Mouse (Mus musculus): ENCODE measurements around the gene Wdr70.
"Not testable (repeated sequence)": the region's sequence is repeated elsewhere in the genome, so short reads cannot be mapped to it uniquely, and the experiment has no call there.

Wdr70 gene

GRCm38 (mm10) chr15:8098774-8099749, at the start of gene Wdr70:
Wdr70 (minus strand) TSS chr15:8099209.
- peak; percentile 95 to 99 for DNase-seq (ENCODE audit: inconsistent age in 2 of 2, low spot score in 1 of 2)

DNA sequence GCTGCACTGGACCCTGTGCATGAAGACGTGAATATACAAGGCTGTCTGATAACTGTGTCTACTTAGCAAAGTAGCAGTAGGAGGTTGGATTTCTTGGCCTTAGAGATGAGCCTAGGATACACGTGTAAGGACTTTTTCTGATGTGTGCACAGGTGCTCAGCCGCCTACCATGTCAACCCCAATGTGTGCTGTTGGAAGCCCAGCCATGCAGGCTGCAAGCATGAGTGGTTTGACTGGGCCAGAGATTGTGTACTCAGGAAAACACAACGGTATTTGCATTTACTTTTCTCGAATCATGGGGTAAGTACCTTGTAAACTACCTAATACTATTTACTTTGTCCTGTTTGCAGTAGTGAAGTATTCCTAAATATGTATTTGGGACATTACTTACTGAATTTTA, 36.6 kb upstream of the Wdr70 start:
- DNase-seq (ENCODE audit: inconsistent age in 2 of 2, low spot score in 1 of 2) = no peak

GRCm38 (mm10) chr15:8131761-8132160, 32.8 kb upstream of the Wdr70 start:
- DNase-seq (ENCODE audit: inconsistent age in 2 of 2, low spot score in 1 of 2) = no peak

- no peak for DNase-seq (ENCODE audit: inconsistent age in 2 of 2, low spot score in 1 of 2)
Measured at GRCm38 (mm10) chr15:8131268-8131667, 32.3 kb upstream of the Wdr70 start.

- DNase-seq (ENCODE audit: inconsistent age in 2 of 2, low spot score in 1 of 2) = no peak
Measured at GRCm38 (mm10) chr15:8129281-8129680, 30.3 kb upstream of the Wdr70 start.

DNA sequence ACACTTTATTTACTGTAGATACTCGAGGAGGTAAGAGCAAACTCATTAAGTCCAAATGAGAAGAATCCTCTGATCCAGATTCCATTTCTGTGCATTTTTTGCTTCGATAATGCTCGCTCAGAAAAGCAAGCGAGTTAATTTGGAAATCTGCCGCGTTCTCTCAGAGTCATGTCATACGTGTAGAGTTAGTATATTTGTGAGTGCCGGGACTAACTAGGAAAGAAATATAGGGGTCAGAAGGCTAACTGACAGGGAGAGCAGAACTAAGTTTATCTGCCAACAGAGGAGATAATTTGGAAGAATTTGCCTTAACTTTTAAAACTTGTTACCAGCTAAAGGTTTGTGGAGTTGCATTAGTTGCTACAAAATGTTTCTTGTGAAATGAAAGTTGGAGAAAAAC, 10.8 kb upstream of the Wdr70 start:
- no peak for DNase-seq (ENCODE audit: inconsistent age in 2 of 2, low spot score in 1 of 2)

DNA sequence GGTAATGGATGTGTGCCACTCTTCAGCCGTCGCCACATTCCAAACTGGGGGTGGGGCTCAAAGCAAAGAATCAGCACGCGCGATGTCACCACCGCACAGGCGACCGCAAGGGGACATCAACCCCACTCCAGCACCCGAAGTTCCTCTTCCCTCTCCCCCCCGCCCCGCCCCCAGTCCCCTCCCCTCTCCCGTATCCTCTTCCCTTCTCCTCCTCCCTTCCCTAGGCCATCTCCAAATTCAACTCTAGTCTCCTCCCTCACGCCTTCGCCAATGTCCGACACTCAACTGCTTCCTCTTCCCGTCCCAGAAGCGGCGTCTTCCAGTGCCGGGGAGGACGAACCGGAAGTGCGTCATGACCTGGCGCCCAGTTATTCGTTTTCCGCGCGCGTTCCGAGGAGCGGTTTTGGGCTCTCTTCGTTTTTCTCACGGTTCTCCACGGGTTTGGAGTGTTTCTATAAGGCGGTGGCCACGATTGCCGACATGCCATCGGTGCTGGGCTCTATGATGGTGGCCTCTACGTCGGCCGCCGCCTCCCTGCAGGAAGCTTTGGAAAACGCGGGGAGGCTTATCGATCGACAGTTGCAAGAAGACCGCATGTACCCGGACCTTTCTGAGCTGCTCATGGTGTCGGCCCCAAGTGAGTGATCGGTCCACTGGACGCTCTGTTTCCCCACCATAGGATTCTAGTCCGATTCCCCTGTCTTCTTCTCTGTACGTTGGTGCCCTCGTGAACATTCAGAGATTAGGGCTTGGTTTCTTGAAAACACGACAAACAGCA, 10.1 kb upstream of the Wdr70 start, which contains the start of gene Nup155:
Gene Nup155 (plus strand): TSS at position 308 of the 778 bp plus-strand sequence.
- peak; percentile 93 to 97 for DNase-seq (ENCODE audit: inconsistent age in 2 of 2, low spot score in 1 of 2)

DNA sequence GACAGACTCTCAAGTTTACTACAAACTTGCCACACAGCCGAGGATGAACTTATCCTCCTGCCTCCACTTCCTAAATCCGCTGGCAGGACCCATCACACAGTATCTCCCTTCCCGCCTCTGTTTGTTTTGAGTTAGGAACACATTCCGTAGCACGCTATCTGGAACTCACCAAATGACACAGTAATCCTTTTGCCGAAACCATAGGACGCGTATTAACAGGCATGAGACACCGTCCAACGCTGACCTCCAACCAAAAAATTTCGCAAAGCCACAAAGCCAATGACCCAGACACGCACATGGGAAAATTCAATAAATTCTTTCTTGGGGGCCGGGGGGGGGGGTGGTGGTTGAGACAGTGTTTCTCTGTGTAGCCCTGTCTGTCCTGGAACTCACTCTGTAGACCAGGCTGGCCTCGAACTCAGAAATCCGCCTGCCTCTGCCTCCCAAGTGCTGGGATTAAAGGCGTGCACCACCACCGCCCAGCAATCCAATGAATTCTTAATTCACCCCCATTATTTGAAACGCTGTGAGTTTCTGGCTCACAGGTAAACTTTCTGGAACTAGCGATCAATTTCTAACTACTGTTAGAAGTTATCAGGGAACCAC, 9.5 kb upstream of the Wdr70 start:
- peak in 1 of 2 experiments; percentile 28 for DNase-seq (ENCODE audit: inconsistent age in 2 of 2, low spot score in 1 of 2)

DNA sequence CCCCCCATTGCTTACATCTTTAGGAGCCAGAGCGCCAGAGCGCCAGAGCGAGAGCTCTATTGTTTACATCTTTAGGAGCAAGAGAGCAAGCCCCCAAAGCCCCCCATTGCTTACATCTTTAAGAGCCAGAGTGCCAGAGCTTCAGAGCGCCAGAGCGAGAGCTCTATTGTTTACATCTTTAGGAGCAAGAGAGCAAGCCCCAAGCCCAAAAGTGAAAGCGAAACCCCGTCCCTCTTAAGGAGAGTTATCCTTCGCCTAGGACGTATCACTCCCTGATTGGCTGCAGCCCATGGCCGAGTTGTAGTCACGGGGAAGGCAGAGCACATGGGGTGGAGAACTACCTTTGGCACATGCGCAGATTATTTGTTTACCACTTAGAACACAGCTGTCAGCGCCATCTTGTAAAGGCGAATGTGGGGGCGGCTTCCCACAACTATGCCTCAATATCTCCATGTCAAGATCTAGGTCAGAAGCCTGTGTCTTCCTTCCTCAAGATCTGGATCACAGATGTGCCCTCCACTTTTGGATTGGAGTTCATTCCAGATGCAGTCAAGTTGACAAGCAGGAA, 3.0 kb upstream of the Wdr70 start:
- not testable (repeated sequence) for DNase-seq (ENCODE audit: inconsistent age in 2 of 2, low spot score in 1 of 2)

GRCm38 (mm10) chr15:8097853-8098252, 1.2 kb downstream of the Wdr70 start:
- DNase-seq (ENCODE audit: inconsistent age in 2 of 2, low spot score in 1 of 2) = peak; percentile 37 to 77

- not testable (repeated sequence) for DNase-seq (ENCODE audit: inconsistent age in 2 of 2, low spot score in 1 of 2)
Measured at GRCm38 (mm10) chr15:8092668-8093067, 6.3 kb downstream of the Wdr70 start.

- DNase-seq (ENCODE audit: inconsistent age in 2 of 2, low spot score in 1 of 2) = no peak
Measured at GRCm38 (mm10) chr15:8090685-8091084, 8.3 kb downstream of the Wdr70 start.

- peak in 1 of 2 experiments; percentile 45 for DNase-seq (ENCODE audit: inconsistent age in 2 of 2, low spot score in 1 of 2)
Measured at GRCm38 (mm10) chr15:8088715-8089114, 10.3 kb downstream of the Wdr70 start.

DNA sequence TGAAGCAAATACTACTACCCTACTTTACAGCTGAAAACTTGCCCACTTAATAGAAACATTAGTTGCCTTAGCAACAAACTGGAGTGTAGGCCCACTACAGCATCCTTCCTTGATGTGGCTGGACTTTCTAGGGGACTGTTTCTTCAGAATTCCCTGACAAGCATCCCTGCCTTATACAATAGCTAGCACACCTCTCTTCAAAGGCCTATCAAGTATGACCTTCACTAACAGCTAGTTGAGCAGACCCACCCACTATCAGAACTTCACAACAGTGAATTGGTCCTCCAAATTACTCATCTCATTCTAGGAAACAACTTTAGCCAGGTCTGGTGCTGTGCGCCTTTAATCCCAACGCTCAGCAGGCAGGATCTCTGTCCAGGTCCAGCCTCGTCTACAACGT, 11.7 kb downstream of the Wdr70 start:
- no peak for DNase-seq (ENCODE audit: inconsistent age in 2 of 2, low spot score in 1 of 2)

GRCm38 (mm10) chr15:8082139-8082538, 16.9 kb downstream of the Wdr70 start:
- DNase-seq (ENCODE audit: inconsistent age in 2 of 2, low spot score in 1 of 2) = no peak

GRCm38 (mm10) chr15:8073159-8073558, 25.9 kb downstream of the Wdr70 start:
- not testable (repeated sequence) for DNase-seq (ENCODE audit: inconsistent age in 2 of 2, low spot score in 1 of 2)

GRCm38 (mm10) chr15:8065221-8065620, 33.8 kb downstream of the Wdr70 start:
- no peak for DNase-seq (ENCODE audit: inconsistent age in 2 of 2, low spot score in 1 of 2)

DNA sequence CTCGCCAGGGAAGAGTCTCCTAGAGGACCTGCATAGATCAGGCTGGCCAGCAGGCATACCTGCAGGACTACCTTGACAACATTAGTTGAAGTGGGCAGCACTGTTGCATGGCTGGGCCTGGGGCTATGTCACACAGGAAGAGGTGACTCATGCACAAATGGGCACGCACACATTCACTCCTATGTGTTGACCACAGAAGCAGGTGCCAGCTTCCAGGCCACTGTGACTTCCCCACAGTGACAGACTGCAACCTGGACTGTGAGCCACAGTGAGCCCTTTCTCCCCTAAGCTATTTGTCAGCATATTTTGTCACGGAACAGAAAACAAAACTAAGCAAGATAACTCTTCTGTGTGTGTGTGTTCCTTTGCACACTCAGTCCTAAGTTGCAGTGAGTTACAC, 47.8 kb downstream of the Wdr70 start:
- no peak for DNase-seq (ENCODE audit: inconsistent age in 2 of 2, low spot score in 1 of 2)

DNA sequence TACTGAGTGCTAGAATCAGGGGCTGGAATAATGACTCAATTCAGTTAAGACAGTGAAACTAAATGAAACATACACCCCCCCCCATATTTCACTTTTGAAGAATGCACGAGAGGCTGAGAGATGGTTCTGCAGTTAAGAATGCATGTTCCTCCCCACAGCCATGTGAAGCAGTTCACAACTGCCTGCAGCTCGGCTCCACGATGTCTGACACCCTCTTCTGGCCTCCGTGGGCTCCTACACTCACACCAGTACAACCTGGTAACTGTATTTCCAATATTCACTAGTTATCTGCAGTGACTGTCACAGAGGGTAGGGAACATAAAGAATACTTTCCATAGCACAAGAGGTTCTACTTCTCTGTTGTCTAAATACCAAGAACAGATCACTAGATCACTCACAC, 59.2 kb downstream of the Wdr70 start:
- no peak for DNase-seq (ENCODE audit: inconsistent age in 2 of 2, low spot score in 1 of 2)

GRCm38 (mm10) chr15:8038457-8038856, 60.6 kb downstream of the Wdr70 start:
- DNase-seq (ENCODE audit: inconsistent age in 2 of 2, low spot score in 1 of 2) = no peak

GRCm38 (mm10) chr15:8037825-8038224, 61.2 kb downstream of the Wdr70 start:
- no peak for DNase-seq (ENCODE audit: inconsistent age in 2 of 2, low spot score in 1 of 2)
